Mouse (Mus musculus): Measurements from ENCODE around the gene Aldh3b3. TPM values are rescaled to one million over a fixed set of nuclear protein-coding genes. Genes with fewer than 3 reads are reported as not detected.
A peak's percentile ranks its signal among the peaks of the same experiment; 100 is the strongest.

The Aldh3b3 gene
- polyA plus RNA-seq, 1 experiment from 2014 or later = not detected

DNA sequence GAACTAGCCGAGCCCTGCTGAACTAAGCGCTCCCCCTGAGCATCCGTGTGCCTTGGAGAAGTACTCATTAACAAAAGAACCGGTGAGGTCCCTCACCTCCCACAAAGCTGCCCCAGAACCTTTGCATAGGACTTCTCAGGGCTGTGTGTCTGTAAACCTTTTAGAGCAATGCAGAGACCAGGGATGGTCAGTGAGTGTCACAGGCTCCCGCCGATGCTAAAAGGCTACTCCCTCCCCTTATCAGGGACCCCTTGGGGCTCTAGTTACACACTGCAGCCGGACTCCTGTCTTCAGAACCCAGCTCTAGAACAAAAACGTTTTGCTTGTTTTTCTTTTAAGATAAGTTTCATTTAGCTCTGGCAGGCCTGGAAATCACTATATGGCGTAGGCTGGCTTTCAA is 54.6 kb downstream of the Aldh3b3 start:
- peaks cover 4 to 17% of the 10 kb centered on the region in 2 experiments for H3K4me1 ChIP-seq (ENCODE audit: control insufficient read depth in 2 of 2, insufficient read depth in 2 of 2, low read length in 2 of 2)
- H3K36me3 ChIP-seq (ENCODE audit: control insufficient read depth, insufficient read depth, low read length) = peaks cover 32% of the 10 kb centered on the region
- no peaks in the 10 kb centered on the region for H3K9me3 ChIP-seq (ENCODE audit: control insufficient read depth, low read length)
- H3K9ac ChIP-seq (ENCODE audit: low read length) = peak overlapping the region; percentile 60
- 0 out of 4 replicates have a peak overlapping the region, but pooled peaks of 1 of the 2 experiments have one; percentile 25 for H3K27ac ChIP-seq (replicated peaks in 1 of 2; ENCODE audit: control insufficient read depth in 1 of 2, insufficient read depth in 1 of 2, low read depth in 2 of 2, low read length in 2 of 2)
- H3K4me3 ChIP-seq (ENCODE audit: control insufficient read depth in 1 of 2, insufficient read depth in 1 of 2, low read depth in 1 of 2, low read length in 2 of 2) = peak overlapping the region; percentile 25 to 35; a peak in 3 of 4 replicates
- no peaks in the 10 kb centered on the region for H3K27me3 ChIP-seq (ENCODE audit: control insufficient read depth, insufficient read depth, low read length)
- 8% methylated on average over 9 of the region's 9 CpGs for WGBS
- ATAC-seq (ENCODE audit: insufficient number of reproducible peaks, insufficient read depth, low FRiP score, low read depth) = peak; percentile 1; the same call in 1 of the 2 replicates
- H3K4me2 ChIP-seq (ENCODE audit: low read length) = peak overlapping the region; percentile 83

GRCm38 (mm10) chr19:4014802-4015201 is 56.4 kb downstream of the Aldh3b3 start:
- H3K27ac ChIP-seq (replicated peaks in 1 of 2; ENCODE audit: control insufficient read depth in 1 of 2, insufficient read depth in 1 of 2, low read depth in 2 of 2, low read length in 2 of 2) = no peak overlapping the region
- no peak for ATAC-seq (ENCODE audit: insufficient number of reproducible peaks, insufficient read depth, low FRiP score, low read depth)

DNA sequence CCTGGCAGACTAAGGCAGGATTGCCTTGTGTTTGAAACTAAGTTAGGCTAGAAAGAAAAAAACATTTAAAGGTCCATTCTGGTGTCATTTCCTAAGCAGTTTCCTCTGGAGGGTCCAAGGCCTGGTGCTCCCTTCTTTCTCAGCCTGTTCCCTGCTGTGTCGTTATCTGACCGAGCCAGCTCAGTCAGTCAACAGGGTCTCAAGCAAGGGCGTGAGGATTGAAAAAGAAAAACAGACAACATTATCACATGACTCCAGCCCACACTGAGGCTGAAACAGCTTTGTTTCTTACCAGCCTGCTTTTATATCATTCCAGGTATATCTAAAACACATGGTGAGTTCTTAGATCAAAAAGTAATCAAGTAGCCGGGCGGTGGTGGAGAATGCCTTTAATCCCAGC is 57.2 kb downstream of the Aldh3b3 start:
- WGBS = 43% methylated on average over 5 of the region's 5 CpGs
- no peak overlapping the region for H3K27ac ChIP-seq (replicated peaks in 1 of 2; ENCODE audit: control insufficient read depth in 1 of 2, insufficient read depth in 1 of 2, low read depth in 2 of 2, low read length in 2 of 2)
- H3K27me3 ChIP-seq (ENCODE audit: control insufficient read depth, insufficient read depth, low read length) = no peaks in the 10 kb centered on the region
- no peaks in the 10 kb centered on the region for H3K9me3 ChIP-seq (ENCODE audit: control insufficient read depth, low read length)
- no peak for ATAC-seq (ENCODE audit: insufficient number of reproducible peaks, insufficient read depth, low FRiP score, low read depth)
- peaks cover 6 to 20% of the 10 kb centered on the region in 2 experiments for H3K4me1 ChIP-seq (ENCODE audit: control insufficient read depth in 2 of 2, insufficient read depth in 2 of 2, low read length in 2 of 2)
- H3K9ac ChIP-seq (ENCODE audit: low read length) = no peak overlapping the region
- peaks cover 6% of the 10 kb centered on the region for H3K36me3 ChIP-seq (ENCODE audit: control insufficient read depth, insufficient read depth, low read length)
- H3K4me3 ChIP-seq (ENCODE audit: control insufficient read depth in 1 of 2, insufficient read depth in 1 of 2, low read depth in 1 of 2, low read length in 2 of 2) = no peak overlapping the region
- no peak overlapping the region for H3K4me2 ChIP-seq (ENCODE audit: low read length)

More at GRCm38 (mm10) chr19:4014802-4015201, 56.4 kb downstream of the Aldh3b3 start:
- H3K27me3 ChIP-seq (ENCODE audit: control insufficient read depth, insufficient read depth, low read length) = no peaks in the 10 kb centered on the region
- no peak overlapping the region for H3K4me2 ChIP-seq (ENCODE audit: low read length)
- no peaks in the 10 kb centered on the region for H3K9me3 ChIP-seq (ENCODE audit: control insufficient read depth, low read length)
- H3K36me3 ChIP-seq (ENCODE audit: control insufficient read depth, insufficient read depth, low read length) = peaks cover 14% of the 10 kb centered on the region
- no peak overlapping the region for H3K4me3 ChIP-seq (ENCODE audit: control insufficient read depth in 1 of 2, insufficient read depth in 1 of 2, low read depth in 1 of 2, low read length in 2 of 2)
- peak overlapping the region; percentile 8; the same call in 1 of the 2 replicates for H3K9ac ChIP-seq (ENCODE audit: low read length)
- peaks cover 6 to 20% of the 10 kb centered on the region in 2 experiments for H3K4me1 ChIP-seq (ENCODE audit: control insufficient read depth in 2 of 2, insufficient read depth in 2 of 2, low read length in 2 of 2)

GRCm38 (mm10) chr19:4017921-4018587 is 59.6 kb downstream of the Aldh3b3 start:
- H3K27ac ChIP-seq (replicated peaks in 1 of 2; ENCODE audit: control insufficient read depth in 1 of 2, insufficient read depth in 1 of 2, low read depth in 2 of 2, low read length in 2 of 2) = no peak overlapping the region
- no peaks in the 10 kb centered on the region for H3K36me3 ChIP-seq (ENCODE audit: control insufficient read depth, insufficient read depth, low read length)
- ATAC-seq (ENCODE audit: insufficient number of reproducible peaks, insufficient read depth, low FRiP score, low read depth) = no peak
- H3K4me3 ChIP-seq (ENCODE audit: control insufficient read depth in 1 of 2, insufficient read depth in 1 of 2, low read depth in 1 of 2, low read length in 2 of 2) = no peak overlapping the region
- no peak overlapping the region for H3K9ac ChIP-seq (ENCODE audit: low read length)
- no peaks in the 10 kb centered on the region for H3K27me3 ChIP-seq (ENCODE audit: control insufficient read depth, insufficient read depth, low read length)
- 62% methylated on average over 10 of the region's 10 CpGs for WGBS
- H3K4me1 ChIP-seq (ENCODE audit: control insufficient read depth in 2 of 2, insufficient read depth in 2 of 2, low read length in 2 of 2) = peaks cover 2 to 7% of the 10 kb centered on the region in 2 experiments
- no peak overlapping the region for H3K4me2 ChIP-seq (ENCODE audit: low read length)
- no peaks in the 10 kb centered on the region for H3K9me3 ChIP-seq (ENCODE audit: control insufficient read depth, low read length)

DNA sequence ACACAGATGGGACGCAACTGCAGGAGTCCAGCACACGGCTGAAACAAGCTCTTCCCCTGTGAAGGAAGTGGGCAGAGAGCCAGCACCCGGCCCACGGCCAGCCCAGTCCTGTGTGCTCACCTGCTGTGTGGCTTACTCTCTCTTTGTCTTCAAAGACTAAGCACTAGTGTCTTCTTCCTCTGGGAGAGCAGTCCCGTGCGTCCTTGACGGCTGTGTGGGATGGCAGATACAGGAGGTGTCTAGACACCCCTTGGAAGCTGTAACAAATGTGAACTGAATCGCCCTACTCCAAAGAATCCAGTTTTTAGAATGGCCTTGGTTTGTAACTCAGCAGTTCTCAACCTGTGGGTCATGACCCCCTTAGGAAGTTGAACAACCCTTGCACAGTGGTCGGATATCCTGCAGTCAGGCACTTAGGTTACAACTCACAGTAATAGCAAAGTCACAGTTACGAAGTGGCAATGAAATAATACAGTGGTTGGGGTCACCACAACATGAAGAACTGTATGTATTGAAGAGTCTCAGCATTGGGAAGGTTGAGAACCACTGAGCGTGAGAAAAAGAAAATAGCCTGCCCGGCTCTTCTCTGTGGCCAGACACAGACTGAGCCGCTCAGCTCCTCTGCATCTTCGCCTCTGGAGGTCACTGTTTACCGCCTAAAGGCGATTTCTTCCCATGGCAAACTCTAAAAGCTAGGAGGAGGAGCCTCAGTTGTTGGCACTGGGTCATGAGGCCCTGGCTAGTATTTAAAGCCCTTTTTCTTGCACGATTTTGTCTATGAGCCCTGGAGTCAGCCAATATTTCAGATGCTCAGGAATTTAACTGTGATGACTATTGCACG is 60.5 kb downstream of the Aldh3b3 start:
- Histone ChIP-seq H3K27ac (replicated peaks in 1 of 2; ENCODE audit: control insufficient read depth in 1 of 2, insufficient read depth in 1 of 2, low read depth in 2 of 2, low read length in 2 of 2) (no peak overlapping the region), H3K4me1 (ENCODE audit: control insufficient read depth in 2 of 2, insufficient read depth in 2 of 2, low read length in 2 of 2) (peaks cover 2 to 4% of the 10 kb centered on the region in 2 experiments; a peak in 1 of 4 replicates), H3K4me3 (ENCODE audit: control insufficient read depth in 1 of 2, insufficient read depth in 1 of 2, low read depth in 1 of 2, low read length in 2 of 2) (no peak overlapping the region), H3K9ac (ENCODE audit: low read length) (no peak overlapping the region), H3K9me3 (ENCODE audit: control insufficient read depth, low read length) (no peaks in the 10 kb centered on the region), H3K36me3 (ENCODE audit: control insufficient read depth, insufficient read depth, low read length) (no peaks in the 10 kb centered on the region), H3K4me2 (ENCODE audit: low read length) (no peak overlapping the region), H3K27me3 (ENCODE audit: control insufficient read depth, insufficient read depth, low read length) (no peaks in the 10 kb centered on the region)
- WGBS = 34% methylated on average over 18 of the region's 18 CpGs
- peak; percentile 60 for ATAC-seq (ENCODE audit: insufficient number of reproducible peaks, insufficient read depth, low FRiP score, low read depth)

Other genes with a start within 250 kb of the Aldh3b3 start
- gene Kmt5b, start 191.2 kb upstream of the Aldh3b3 start, polyA plus RNA-seq (2014; fragmentation: Nextera tagmentation; extraction: Ambion mirVana) = 25.6 and 27.3 TPM in 2 replicates
- 25.5 and 27.2 TPM in 2 replicates for gene Chka, start 106.9 kb upstream of the Aldh3b3 start, polyA plus RNA-seq (2014; fragmentation: Nextera tagmentation; extraction: Ambion mirVana)
- gene Tcirg1, start 51.5 kb upstream of the Aldh3b3 start, polyA plus RNA-seq (2014; fragmentation: Nextera tagmentation; extraction: Ambion mirVana) = 16.1 and 17.1 TPM in 2 replicates
- 479 and 507 TPM in 2 replicates for gene Ndufs8, start 45.9 kb upstream of the Aldh3b3 start, polyA plus RNA-seq (2014; fragmentation: Nextera tagmentation; extraction: Ambion mirVana)
- 2.3 and 2.9 TPM in 2 replicates for gene Aldh3b1, start 28.8 kb upstream of the Aldh3b3 start, polyA plus RNA-seq (2014; fragmentation: Nextera tagmentation; extraction: Ambion mirVana)
- gene Unc93b1, start 23.5 kb upstream of the Aldh3b3 start, polyA plus RNA-seq (2014; fragmentation: Nextera tagmentation; extraction: Ambion mirVana) = 11.2 and 14.5 TPM in 2 replicates
- 0.09 and 0.18 TPM in 2 replicates for gene Aldh3b2, start 13.7 kb downstream of the Aldh3b3 start, polyA plus RNA-seq (2014; fragmentation: Nextera tagmentation; extraction: Ambion mirVana)
- 13.1 and 14.5 TPM in 2 replicates for gene Acy3, start 27.9 kb downstream of the Aldh3b3 start, polyA plus RNA-seq (2014; fragmentation: Nextera tagmentation; extraction: Ambion mirVana)
- not detected in 2 replicates for gene Tbx10, start 34.1 kb downstream of the Aldh3b3 start, polyA plus RNA-seq (2014; fragmentation: Nextera tagmentation; extraction: Ambion mirVana)
- gene Nudt8, start 41.9 kb downstream of the Aldh3b3 start, polyA plus RNA-seq (2014; fragmentation: Nextera tagmentation; extraction: Ambion mirVana) = 73.2 and 74.1 TPM in 2 replicates
- gene Gm49405, start 42.0 kb downstream of the Aldh3b3 start, polyA plus RNA-seq (2014; fragmentation: Nextera tagmentation; extraction: Ambion mirVana) = 4.3 and 4.6 TPM in 2 replicates
- 85.2 and 90.7 TPM in 2 replicates for gene Doc2g, start 44.7 kb downstream of the Aldh3b3 start, polyA plus RNA-seq (2014; fragmentation: Nextera tagmentation; extraction: Ambion mirVana)
- 552 and 561 TPM in 2 replicates for gene Ndufv1, start 54.2 kb downstream of the Aldh3b3 start, polyA plus RNA-seq (2014; fragmentation: Nextera tagmentation; extraction: Ambion mirVana)
- gene Gstp1, start 79.3 kb downstream of the Aldh3b3 start, polyA plus RNA-seq (2014; fragmentation: Nextera tagmentation; extraction: Ambion mirVana) = 399 and 401 TPM in 2 replicates
- 8.0 and 10.3 TPM in 2 replicates for gene Gstp2, start 87.4 kb downstream of the Aldh3b3 start, polyA plus RNA-seq (2014; fragmentation: Nextera tagmentation; extraction: Ambion mirVana)
- not detected in 2 replicates for gene Gstp3, start 100.9 kb downstream of the Aldh3b3 start, polyA plus RNA-seq (2014; fragmentation: Nextera tagmentation; extraction: Ambion mirVana)
- gene Cabp2, start 122.9 kb downstream of the Aldh3b3 start, polyA plus RNA-seq (2014; fragmentation: Nextera tagmentation; extraction: Ambion mirVana) = not detected in 2 replicates
- 62.5 and 63.8 TPM in 2 replicates for gene Cdk2ap2, start 138.5 kb downstream of the Aldh3b3 start, polyA plus RNA-seq (2014; fragmentation: Nextera tagmentation; extraction: Ambion mirVana)
- 17.3 TPM in 2 replicates for gene Pitpnm1, start 141.4 kb downstream of the Aldh3b3 start, polyA plus RNA-seq (2014; fragmentation: Nextera tagmentation; extraction: Ambion mirVana)
- gene Aip, start 167.2 kb downstream of the Aldh3b3 start, polyA plus RNA-seq (2014; fragmentation: Nextera tagmentation; extraction: Ambion mirVana) = 87.3 and 100 TPM in 2 replicates
- gene Gpr152, start 181.1 kb downstream of the Aldh3b3 start, polyA plus RNA-seq (2014; fragmentation: Nextera tagmentation; extraction: Ambion mirVana) = not detected in 2 replicates
- not detected in 2 replicates for gene Cabp4, start 185.4 kb downstream of the Aldh3b3 start, polyA plus RNA-seq (2014; fragmentation: Nextera tagmentation; extraction: Ambion mirVana)
- 117 and 122 TPM in 2 replicates for gene Coro1b, start 190.0 kb downstream of the Aldh3b3 start, polyA plus RNA-seq (2014; fragmentation: Nextera tagmentation; extraction: Ambion mirVana)
- gene Ptprcap, start 195.0 kb downstream of the Aldh3b3 start, polyA plus RNA-seq (2014; fragmentation: Nextera tagmentation; extraction: Ambion mirVana) = 0.54 and 0.82 TPM in 2 replicates
- gene Rps6kb2, start 204.7 kb downstream of the Aldh3b3 start, polyA plus RNA-seq (2014; fragmentation: Nextera tagmentation; extraction: Ambion mirVana) = 31.4 and 34.4 TPM in 2 replicates
- 6.5 and 8.7 TPM in 2 replicates for gene Carns1, start 216.8 kb downstream of the Aldh3b3 start, polyA plus RNA-seq (2014; fragmentation: Nextera tagmentation; extraction: Ambion mirVana)
- 2.2 and 2.6 TPM in 2 replicates for gene Tbc1d10c, start 232.6 kb downstream of the Aldh3b3 start, polyA plus RNA-seq (2014; fragmentation: Nextera tagmentation; extraction: Ambion mirVana)
- 708 and 757 TPM in 2 replicates for gene Ppp1ca, start 233.4 kb downstream of the Aldh3b3 start, polyA plus RNA-seq (2014; fragmentation: Nextera tagmentation; extraction: Ambion mirVana)
- gene Rad9a, start 243.0 kb downstream of the Aldh3b3 start, polyA plus RNA-seq (2014; fragmentation: Nextera tagmentation; extraction: Ambion mirVana) = 17.4 and 18.5 TPM in 2 replicates

Data from heart, embryonic 14.5 days (tissue).